Mouse (Mus musculus): Measurements from ENCODE around the gene Gm16867. TPM values are rescaled to one million over a fixed set of nuclear protein-coding genes. Genes with fewer than 3 reads are reported as not detected.
"Not testable (repeated sequence)": the region's sequence is repeated elsewhere in the genome, so short reads cannot be mapped to it uniquely, and the experiment has no call there.

Gene Gm16867
- 13.6 and 15.1 TPM in 2 replicates for total RNA-seq (2017)

GRCm38 (mm10) chr14:69503174-69503573, at the start of gene Gm16867:
TSS of gene Gm16867 (minus strand) at chr14:69503362.
- peak; percentile 87 for ATAC-seq (ENCODE audit: extremely low read depth, insufficient number of reproducible peaks, low FRiP score, poor library complexity, severe bottlenecking)

GRCm38 (mm10) chr14:69547310-69547709, 44.1 kb upstream of the Gm16867 start:
- not testable (repeated sequence) for ATAC-seq (ENCODE audit: extremely low read depth, insufficient number of reproducible peaks, low FRiP score, poor library complexity, severe bottlenecking)

GRCm38 (mm10) chr14:69545052-69545451, 41.9 kb upstream of the Gm16867 start:
- not testable (repeated sequence) for ATAC-seq (ENCODE audit: extremely low read depth, insufficient number of reproducible peaks, low FRiP score, poor library complexity, severe bottlenecking)

DNA sequence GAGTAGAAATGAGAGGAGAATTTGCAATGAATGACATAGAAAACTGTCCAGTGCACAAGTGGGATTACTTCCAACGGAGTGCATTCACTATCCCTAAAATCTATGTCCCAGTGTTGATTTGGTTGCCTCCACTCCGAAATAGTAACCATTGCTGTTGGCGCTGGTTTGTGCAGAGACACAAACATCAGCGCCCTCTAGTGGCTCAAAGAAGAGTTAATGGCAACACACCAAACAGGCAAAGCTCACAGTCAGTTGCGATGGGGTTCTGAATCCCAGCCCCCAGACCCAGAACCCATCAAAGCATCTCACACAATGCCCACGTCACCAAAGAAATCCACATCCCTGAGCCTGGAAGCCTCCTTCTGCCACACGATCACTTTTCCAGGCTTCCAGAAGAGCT, 40.9 kb upstream of the Gm16867 start:
- peak; percentile 76 for ATAC-seq (ENCODE audit: extremely low read depth, insufficient number of reproducible peaks, low FRiP score, poor library complexity, severe bottlenecking)

- ATAC-seq (ENCODE audit: extremely low read depth, insufficient number of reproducible peaks, low FRiP score, poor library complexity, severe bottlenecking) = peak; percentile 69
Measured at GRCm38 (mm10) chr14:69542695-69543094, 39.5 kb upstream of the Gm16867 start.

GRCm38 (mm10) chr14:69540113-69540512, 37.0 kb upstream of the Gm16867 start:
- ATAC-seq (ENCODE audit: extremely low read depth, insufficient number of reproducible peaks, low FRiP score, poor library complexity, severe bottlenecking) = not testable (repeated sequence)

- ATAC-seq (ENCODE audit: extremely low read depth, insufficient number of reproducible peaks, low FRiP score, poor library complexity, severe bottlenecking) = not testable (repeated sequence)
Measured at GRCm38 (mm10) chr14:69536539-69536938, 33.4 kb upstream of the Gm16867 start.

GRCm38 (mm10) chr14:69526202-69526601, 23.0 kb upstream of the Gm16867 start:
- ATAC-seq (ENCODE audit: extremely low read depth, insufficient number of reproducible peaks, low FRiP score, poor library complexity, severe bottlenecking) = not testable (repeated sequence)

DNA sequence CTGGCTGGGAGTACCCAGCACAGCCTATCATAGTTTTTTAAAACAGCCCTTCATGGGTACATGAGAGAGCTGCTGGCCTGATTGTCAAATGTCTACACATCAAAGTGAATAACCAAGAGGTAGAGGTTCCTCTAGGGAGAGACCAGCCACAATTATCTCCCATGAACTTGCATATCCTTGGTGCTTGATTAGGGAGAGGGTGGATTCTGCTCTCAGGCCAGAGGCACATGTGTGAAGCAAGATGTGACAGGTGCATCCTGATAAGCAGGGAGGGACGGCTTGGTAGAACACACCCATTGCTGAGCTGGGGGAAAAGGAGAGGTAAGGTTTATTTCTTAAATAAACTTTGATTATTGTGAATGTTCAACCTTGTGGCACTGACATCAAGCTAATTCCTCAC, 19.8 kb upstream of the Gm16867 start:
- not testable (repeated sequence) for ATAC-seq (ENCODE audit: extremely low read depth, insufficient number of reproducible peaks, low FRiP score, poor library complexity, severe bottlenecking)

GRCm38 (mm10) chr14:69520810-69521209, 17.6 kb upstream of the Gm16867 start:
- ATAC-seq (ENCODE audit: extremely low read depth, insufficient number of reproducible peaks, low FRiP score, poor library complexity, severe bottlenecking) = not testable (repeated sequence)

DNA sequence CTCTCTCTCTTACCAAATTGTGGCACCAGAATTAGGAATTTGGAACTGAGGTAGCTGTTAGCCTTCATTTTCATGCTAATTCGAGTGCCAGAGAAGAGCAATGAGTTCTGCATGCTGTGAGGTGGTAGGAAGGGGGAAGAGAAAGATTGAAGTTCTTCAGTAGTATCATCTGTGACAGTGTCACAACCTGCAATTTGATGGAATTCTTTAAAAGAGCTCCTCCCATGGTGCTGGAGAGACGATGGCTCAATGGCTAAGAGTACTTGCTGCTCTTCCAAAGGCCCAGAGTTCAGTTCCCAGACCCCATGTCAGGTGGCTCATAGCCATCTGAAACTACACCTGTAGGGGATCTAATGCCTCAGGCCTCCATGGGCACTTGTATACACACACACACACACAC, 9.3 kb upstream of the Gm16867 start, which contains the start of gene Gm27179:
Gene Gm27179 (minus strand): TSS at position 101 of the 400 bp plus-strand sequence.
- not testable (repeated sequence) for ATAC-seq (ENCODE audit: extremely low read depth, insufficient number of reproducible peaks, low FRiP score, poor library complexity, severe bottlenecking)

DNA sequence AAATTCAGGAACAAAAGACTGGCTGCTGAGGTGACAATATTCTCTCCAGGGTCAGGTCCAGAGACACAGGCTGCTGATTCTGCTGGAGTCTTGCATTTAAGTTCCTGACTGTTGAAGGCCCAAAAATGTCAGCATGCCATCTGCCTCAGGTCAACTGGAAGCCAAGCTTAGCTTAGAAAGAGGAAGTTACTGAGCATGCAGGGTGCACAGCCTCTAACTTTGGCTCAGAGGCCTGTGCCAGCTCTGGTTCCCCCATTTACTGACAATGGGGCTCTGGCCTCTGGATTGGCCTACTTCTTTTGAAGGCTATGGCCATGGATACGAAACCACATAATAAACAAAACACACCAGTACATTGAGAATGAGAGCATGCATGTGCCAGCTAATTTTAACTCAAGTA, 3.8 kb upstream of the Gm16867 start:
- ATAC-seq (ENCODE audit: extremely low read depth, insufficient number of reproducible peaks, low FRiP score, poor library complexity, severe bottlenecking) = peak; percentile 56

DNA sequence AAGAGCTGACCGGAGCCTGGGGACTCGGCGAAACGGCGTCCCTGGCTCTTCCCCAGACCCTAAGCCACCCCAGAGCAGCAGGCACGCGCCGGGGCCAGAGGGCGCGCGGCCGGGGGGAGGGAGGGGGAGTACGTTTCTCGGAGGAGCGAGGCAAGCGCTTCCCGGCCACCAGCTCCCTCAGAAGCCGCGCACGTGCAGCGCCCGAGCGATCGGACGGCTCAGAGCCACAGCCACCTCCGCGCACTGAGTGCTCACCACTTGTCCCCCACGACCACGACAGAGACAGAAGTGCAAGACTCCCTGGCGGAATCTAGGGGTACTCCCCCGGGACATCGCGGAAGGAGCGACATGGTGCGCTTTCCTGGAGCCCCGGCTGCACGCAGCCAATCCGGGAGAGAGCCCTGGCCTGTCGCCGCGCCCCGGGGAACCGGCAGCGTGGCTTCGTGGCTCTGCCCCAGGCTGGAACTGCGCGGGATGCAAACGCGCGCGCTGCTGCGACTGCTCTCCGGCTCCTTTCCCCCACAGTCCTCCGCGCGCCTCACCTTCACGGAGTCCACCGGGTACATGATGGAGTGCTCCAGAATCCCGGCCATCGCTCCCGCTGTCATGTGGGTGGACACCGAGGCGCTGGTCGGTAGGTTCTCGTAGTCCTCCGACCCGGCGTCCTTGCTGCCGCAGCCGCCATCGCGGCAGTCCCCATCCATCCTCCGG, 567 bp downstream of the Gm16867 start:
- ATAC-seq (ENCODE audit: extremely low read depth, insufficient number of reproducible peaks, low FRiP score, poor library complexity, severe bottlenecking) = not testable (repeated sequence)

DNA sequence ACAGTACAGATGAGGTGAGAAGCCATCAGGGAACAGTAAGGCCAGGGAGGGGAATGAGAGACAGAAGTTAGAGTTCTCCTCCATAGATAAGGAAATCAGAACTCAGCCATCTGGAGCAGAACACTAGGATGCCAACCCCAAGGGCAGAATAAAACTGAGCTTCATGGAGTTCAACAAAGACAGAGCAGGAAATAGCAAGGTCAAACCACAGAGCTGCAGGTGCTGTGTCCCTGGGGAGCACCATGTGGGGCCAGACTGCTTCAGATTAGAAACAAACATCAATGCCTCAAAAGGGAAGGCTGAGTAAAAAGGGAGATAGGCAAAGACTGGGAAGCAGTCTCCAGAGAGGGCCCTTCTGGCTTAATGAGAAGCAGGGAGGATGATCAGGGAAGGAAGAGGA, 6.9 kb downstream of the Gm16867 start:
- peak; percentile 67 for ATAC-seq (ENCODE audit: extremely low read depth, insufficient number of reproducible peaks, low FRiP score, poor library complexity, severe bottlenecking)

- not testable (repeated sequence) for ATAC-seq (ENCODE audit: extremely low read depth, insufficient number of reproducible peaks, low FRiP score, poor library complexity, severe bottlenecking)
Measured at GRCm38 (mm10) chr14:69494946-69495345, 8.2 kb downstream of the Gm16867 start.

GRCm38 (mm10) chr14:69494522-69494921, 8.6 kb downstream of the Gm16867 start:
- ATAC-seq (ENCODE audit: extremely low read depth, insufficient number of reproducible peaks, low FRiP score, poor library complexity, severe bottlenecking) = not testable (repeated sequence)

DNA sequence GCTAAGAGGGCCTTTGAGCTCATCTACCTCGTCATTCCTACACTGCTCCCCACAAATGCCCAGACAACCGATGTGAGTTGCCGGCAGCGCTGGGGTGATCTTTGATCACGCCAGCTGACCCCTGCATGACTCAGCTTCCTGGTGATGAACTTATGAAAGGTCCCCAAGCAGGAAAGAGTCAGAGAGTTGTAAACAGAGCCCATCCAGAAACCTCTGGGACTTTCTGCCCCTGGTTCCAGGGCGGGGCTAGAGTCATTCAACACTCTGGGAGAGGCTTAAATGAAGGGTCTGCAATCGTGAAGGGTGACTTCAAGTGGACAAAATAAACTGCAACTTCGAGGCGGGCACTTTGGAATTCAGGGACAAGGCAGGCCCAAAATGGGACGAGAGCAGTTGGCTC, 15.2 kb downstream of the Gm16867 start:
- not testable (repeated sequence) for ATAC-seq (ENCODE audit: extremely low read depth, insufficient number of reproducible peaks, low FRiP score, poor library complexity, severe bottlenecking)

GRCm38 (mm10) chr14:69485466-69486135, 17.6 kb downstream of the Gm16867 start:
- peak; percentile 57; the same call in 1 of the 2 replicates for ATAC-seq (ENCODE audit: extremely low read depth, insufficient number of reproducible peaks, low FRiP score, poor library complexity, severe bottlenecking)

DNA sequence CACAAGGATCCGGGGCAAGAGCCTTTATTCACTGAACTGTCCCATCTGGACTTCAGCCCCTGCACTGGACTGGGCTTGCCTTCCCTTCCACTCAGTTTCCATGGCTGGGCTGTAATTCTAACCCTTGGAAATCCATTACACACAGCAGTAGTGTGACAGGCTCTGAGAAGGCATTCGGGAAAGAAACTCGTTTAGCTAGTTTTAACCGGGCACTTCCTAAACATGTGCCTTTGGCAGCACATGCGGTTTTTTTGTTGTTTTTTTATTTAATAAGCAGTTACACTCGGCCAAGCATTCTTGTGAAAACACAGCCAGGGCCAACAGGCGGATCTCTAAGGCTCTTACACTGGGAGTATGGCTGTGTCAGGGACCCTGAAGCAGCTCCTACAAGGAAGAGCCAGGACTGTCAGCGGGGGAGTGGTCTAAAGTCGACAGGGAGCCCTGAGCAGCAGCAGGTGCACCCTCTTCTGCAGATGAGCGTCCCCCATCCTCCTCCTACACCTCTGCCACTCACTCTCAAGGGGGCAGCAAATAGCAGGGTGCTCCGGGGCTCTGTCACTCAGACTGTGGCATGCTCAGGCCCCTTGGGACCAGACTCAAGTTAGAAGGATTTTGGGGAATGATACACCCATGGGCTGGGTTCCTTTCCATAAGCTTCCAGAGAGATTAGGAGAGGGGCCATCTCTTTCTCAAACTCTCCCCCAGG, 29.1 kb downstream of the Gm16867 start:
- peak; percentile 43; the same call in 1 of the 2 replicates for ATAC-seq (ENCODE audit: extremely low read depth, insufficient number of reproducible peaks, low FRiP score, poor library complexity, severe bottlenecking)
